Mouse (Mus musculus): ENCODE data around the gene Mag. TPM values are rescaled to one million over a fixed set of nuclear protein-coding genes. Genes with fewer than 3 reads are reported as not detected.
A peak's percentile ranks its signal among the peaks of the same experiment; 100 is the strongest.

The Mag gene
- total RNA-seq (2014; rRNA removed) (39.0 and 48.7 TPM in 2 replicates), polyA plus RNA-seq (2015; fragmentation: Nextera tagmentation; extraction: Ambion mirVana) (14.4 and 18.6 TPM in 2 replicates)

- no peak within 1 kb of the TSS for H3K27ac ChIP-seq
- 68% methylated on average over 8 of the region's 8 CpGs for WGBS
These were observed at the start of gene Mag for GRCm38 (mm10) chr7:30914732-30915131. Gene Mag, minus strand, starts transcription at chr7:30914873.

DNA sequence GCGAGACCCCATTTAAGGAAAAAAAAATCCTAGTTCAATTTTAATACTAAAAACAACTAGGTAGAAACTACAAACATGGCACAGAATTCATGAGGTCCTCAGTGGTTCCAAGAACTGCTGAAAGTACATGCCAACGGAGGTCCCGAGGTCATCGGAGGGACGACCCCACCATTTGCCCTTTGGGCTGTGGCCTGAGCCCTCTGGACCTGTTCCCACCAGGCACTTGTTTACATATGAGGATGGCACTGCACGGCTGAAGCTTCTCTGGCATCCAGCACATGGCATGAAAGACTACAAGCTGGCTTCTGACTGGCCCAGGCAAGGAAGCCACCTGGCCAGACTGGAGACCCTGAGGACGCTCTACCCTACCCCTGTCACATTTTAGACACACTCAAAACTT lies 49.7 kb upstream of the Mag start:
- no peaks in the 10 kb centered on the region for H3K27me3 ChIP-seq (ENCODE audit: insufficient read depth, low read length)
- ATAC-seq, result no peak

More at GRCm38 (mm10) chr7:30914732-30915131, at the start of gene Mag:
- no peaks in the 10 kb centered on the region for H3K27me3 ChIP-seq (ENCODE audit: insufficient read depth, low read length)
- H3K4me2 ChIP-seq (ENCODE audit: low read depth, low read length), result no peak within 1 kb of the TSS
- no peak within 1 kb of the TSS for H3K4me3 ChIP-seq (ENCODE audit: low read length)
- no peaks in the 10 kb centered on the region for H3K9me3 ChIP-seq (ENCODE audit: low read length)
- TF ChIP-seq CTCF (IDR thresholded peaks at IDR 0.05; ENCODE audit: low read depth), result no peak
- H3K4me1 ChIP-seq (ENCODE audit: insufficient read depth, low read length), result no peaks in the 10 kb centered on the region
- DNase-seq (ENCODE audit: low spot score), result no peak
- H3K9ac ChIP-seq (replicated peaks; ENCODE audit: low read length), result no peak within 1 kb of the TSS
- H3K36me3 ChIP-seq (ENCODE audit: insufficient read depth, low read length), result no peaks in the 10 kb centered on the region
- no peak for ATAC-seq

GRCm38 (mm10) chr7:30962862-30963261 lies 48.2 kb upstream of the Mag start:
- Histone ChIP-seq H3K27me3 (ENCODE audit: insufficient read depth, low read length) (no peaks in the 10 kb centered on the region), H3K4me2 (ENCODE audit: low read depth, low read length) (no peak overlapping the region), H3K4me1 (ENCODE audit: insufficient read depth, low read length) (peaks cover 8% of the 10 kb centered on the region; the same call in 1 of the 2 replicates), H3K36me3 (ENCODE audit: insufficient read depth, low read length) (no peaks in the 10 kb centered on the region), H3K27ac (no peak overlapping the region), H3K4me3 (ENCODE audit: low read length) (no peak overlapping the region), H3K9me3 (ENCODE audit: low read length) (no peaks in the 10 kb centered on the region), H3K9ac (replicated peaks; ENCODE audit: low read length) (no peak overlapping the region)
- DNase-seq (ENCODE audit: low spot score) (no peak), ATAC-seq (no peak)
- TF ChIP-seq CTCF (IDR thresholded peaks at IDR 0.05; ENCODE audit: low read depth), result no peak
- WGBS, result 97% methylated on average over 5 of the region's 5 CpGs

More for the DNA sequence above, 49.7 kb upstream of the Mag start:
- H3K27ac ChIP-seq, result no peak overlapping the region
- H3K4me3 ChIP-seq (ENCODE audit: low read length), result no peak overlapping the region
- no peak for TF ChIP-seq CTCF (IDR thresholded peaks at IDR 0.05; ENCODE audit: low read depth)
- no peaks in the 10 kb centered on the region for H3K9me3 ChIP-seq (ENCODE audit: low read length)
- DNase-seq (ENCODE audit: low spot score), result no peak
- H3K9ac ChIP-seq (replicated peaks; ENCODE audit: low read length), result no peak overlapping the region
- WGBS, result 88% methylated on average over 7 of the region's 7 CpGs
- H3K4me2 ChIP-seq (ENCODE audit: low read depth, low read length), result no peak overlapping the region
- no peaks in the 10 kb centered on the region for H3K4me1 ChIP-seq (ENCODE audit: insufficient read depth, low read length)
- H3K36me3 ChIP-seq (ENCODE audit: insufficient read depth, low read length), result no peaks in the 10 kb centered on the region

DNA sequence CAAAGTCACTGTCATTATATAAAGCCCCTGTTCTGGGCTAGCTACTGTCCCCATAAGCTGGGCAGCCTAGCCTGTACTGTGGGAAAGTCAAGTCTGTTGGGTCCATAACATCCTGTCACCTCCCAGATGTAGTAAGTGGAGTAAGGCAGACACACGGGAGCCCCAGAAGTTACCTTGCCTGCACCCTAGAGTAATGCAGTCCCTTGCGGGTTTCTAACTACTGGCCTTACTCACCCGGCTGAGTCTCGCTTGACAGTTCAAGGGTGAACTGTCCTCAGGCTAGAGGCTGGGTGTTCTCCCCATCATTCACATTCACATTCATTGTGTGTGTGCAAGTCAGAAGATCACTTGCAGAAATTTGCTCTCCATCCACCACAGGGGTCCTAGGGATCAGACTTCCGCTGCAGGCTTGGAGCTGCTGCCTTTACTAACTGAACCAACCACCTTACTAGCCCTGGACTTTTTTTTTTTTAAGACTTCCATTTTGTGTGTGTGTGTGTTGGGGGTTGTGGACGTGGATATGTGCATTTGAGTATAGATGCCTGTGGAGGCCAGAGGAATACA lies 45.2 kb upstream of the Mag start:
- no peak for TF ChIP-seq CTCF (IDR thresholded peaks at IDR 0.05; ENCODE audit: low read depth)
- Histone ChIP-seq H3K4me3 (ENCODE audit: low read length) (no peak overlapping the region), H3K4me1 (ENCODE audit: insufficient read depth, low read length) (peaks cover 14% of the 10 kb centered on the region), H3K4me2 (ENCODE audit: low read depth, low read length) (no peak overlapping the region), H3K9ac (replicated peaks; ENCODE audit: low read length) (no peak overlapping the region), H3K27me3 (ENCODE audit: insufficient read depth, low read length) (no peaks in the 10 kb centered on the region), H3K9me3 (ENCODE audit: low read length) (no peaks in the 10 kb centered on the region), H3K36me3 (ENCODE audit: insufficient read depth, low read length) (no peaks in the 10 kb centered on the region), H3K27ac (no peak overlapping the region)
- WGBS, result 90% methylated on average over 6 of the region's 6 CpGs
- DNase-seq (ENCODE audit: low spot score) (no peak), ATAC-seq (no peak)

- Histone ChIP-seq H3K4me2 (ENCODE audit: low read depth, low read length) (no peak overlapping the region), H3K36me3 (ENCODE audit: insufficient read depth, low read length) (peaks cover 8% of the 10 kb centered on the region), H3K27me3 (ENCODE audit: insufficient read depth, low read length) (no peaks in the 10 kb centered on the region), H3K27ac (no peak overlapping the region), H3K9ac (replicated peaks; ENCODE audit: low read length) (no peak overlapping the region), H3K4me3 (ENCODE audit: low read length) (no peak overlapping the region), H3K4me1 (ENCODE audit: insufficient read depth, low read length) (peaks cover 15% of the 10 kb centered on the region), H3K9me3 (ENCODE audit: low read length) (no peaks in the 10 kb centered on the region)
- TF ChIP-seq CTCF (IDR thresholded peaks at IDR 0.05; ENCODE audit: low read depth), result no peak
- DNase-seq (ENCODE audit: low spot score), result no peak
- ATAC-seq, result no peak
- WGBS, result over 99% methylated on average over 9 of the region's 9 CpGs
These were observed 44.3 kb upstream of the Mag start for GRCm38 (mm10) chr7:30958866-30959487.

DNA sequence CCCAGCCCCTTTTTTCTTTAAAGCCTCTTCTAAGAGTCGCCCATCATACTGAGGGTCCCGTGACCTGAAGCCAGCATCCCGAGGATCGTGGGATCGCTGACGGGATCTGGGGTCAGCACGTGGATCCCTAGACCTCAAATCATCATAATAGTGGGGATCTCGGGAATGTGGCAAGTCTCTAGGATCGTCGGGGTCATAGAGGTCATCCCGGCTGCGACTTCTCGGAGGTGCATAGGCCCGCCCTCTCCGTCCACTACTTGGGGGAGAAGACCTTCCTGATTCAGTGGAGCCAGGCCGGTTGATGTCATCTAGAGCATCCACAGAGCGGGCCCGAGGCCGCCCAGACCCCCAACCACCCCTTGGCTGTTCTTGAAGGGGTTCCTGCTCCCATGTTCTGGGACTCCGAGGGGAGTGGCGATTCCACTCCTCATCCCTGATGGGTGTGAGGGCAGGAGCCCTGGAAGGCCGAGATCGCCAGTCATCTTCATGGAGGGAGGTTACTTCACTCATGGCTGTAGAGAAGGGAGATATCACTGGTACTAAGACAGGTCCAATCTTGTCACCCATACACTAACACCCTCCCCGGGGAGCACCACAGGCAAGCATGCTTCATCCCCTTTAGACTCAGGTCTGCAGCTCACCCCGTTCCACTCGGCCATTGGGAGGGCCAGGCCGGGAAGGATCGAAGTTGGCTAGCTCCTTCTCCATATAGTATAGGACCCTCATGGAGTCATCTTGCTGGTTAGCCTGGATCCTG lies 43.6 kb upstream of the Mag start:
- Histone ChIP-seq H3K9me3 (ENCODE audit: low read length) (no peaks in the 10 kb centered on the region), H3K27me3 (ENCODE audit: insufficient read depth, low read length) (no peaks in the 10 kb centered on the region)

More for the DNA sequence above, 43.6 kb upstream of the Mag start:
- Histone ChIP-seq H3K4me1 (ENCODE audit: insufficient read depth, low read length) (peaks cover 15% of the 10 kb centered on the region), H3K9ac (replicated peaks; ENCODE audit: low read length) (peak overlapping the region; percentile 98), H3K27ac (peak overlapping the region; percentile 98; the same call in 1 of the 2 replicates), H3K4me3 (ENCODE audit: low read length) (peak overlapping the region; percentile 74), H3K36me3 (ENCODE audit: insufficient read depth, low read length) (peaks cover 14% of the 10 kb centered on the region), H3K4me2 (ENCODE audit: low read depth, low read length) (peak overlapping the region; percentile 86)
- WGBS, result 72% methylated on average over 28 of the region's 28 CpGs
- no peak for TF ChIP-seq CTCF (IDR thresholded peaks at IDR 0.05; ENCODE audit: low read depth)
- DNase-seq (ENCODE audit: low spot score) (no peak), ATAC-seq (no peak)

Measured in hindbrain, postnatal 0 days (tissue).